Mouse (Mus musculus): Measurements from ENCODE around the gene Btbd7. TPM values are rescaled to one million over a fixed set of nuclear protein-coding genes. Genes with fewer than 3 reads are reported as not detected.

The Btbd7 gene
- polyA plus RNA-seq, 1 experiment from 2014 or later = 10.7 TPM

GRCm38 (mm10) chr12:102799528-102799927 is 78.7 kb downstream of the Btbd7 start:
- Histone ChIP-seq H3K4me1 (ENCODE audit: control insufficient read depth, insufficient read depth, low read length) (no peaks in the 10 kb centered on the region), H3K4me2 (ENCODE audit: low read depth, low read length) (no peak overlapping the region), H3K27me3 (ENCODE audit: control insufficient read depth, insufficient read depth, low read length) (no peaks in the 10 kb centered on the region), H3K9me3 (replicated peaks; ENCODE audit: control insufficient read depth, low read length) (no peaks in the 10 kb centered on the region), H3K9ac (ENCODE audit: low read length) (no peak overlapping the region), H3K36me3 (ENCODE audit: control insufficient read depth, insufficient read depth) (peaks cover 7% of the 10 kb centered on the region), H3K4me3 (ENCODE audit: low read length) (no peak overlapping the region), H3K27ac (ENCODE audit: low read length) (no peak overlapping the region)
- WGBS = 80% methylated on average over 2 of the region's 2 CpGs
- ATAC-seq (replicated peaks; ENCODE audit: extremely low read depth, insufficient read depth, low FRiP score) = no peak

GRCm38 (mm10) chr12:102787927-102788326 is 90.3 kb downstream of the Btbd7 start:
- Histone ChIP-seq H3K4me2 (ENCODE audit: low read depth, low read length) (no peak overlapping the region), H3K9ac (ENCODE audit: low read length) (no peak overlapping the region), H3K4me1 (ENCODE audit: control insufficient read depth, insufficient read depth, low read length) (no peaks in the 10 kb centered on the region), H3K9me3 (replicated peaks; ENCODE audit: control insufficient read depth, low read length) (no peaks in the 10 kb centered on the region), H3K27ac (ENCODE audit: low read length) (no peak overlapping the region), H3K36me3 (ENCODE audit: control insufficient read depth, insufficient read depth) (peaks cover 47% of the 10 kb centered on the region), H3K4me3 (ENCODE audit: low read length) (no peak overlapping the region), H3K27me3 (ENCODE audit: control insufficient read depth, insufficient read depth, low read length) (no peaks in the 10 kb centered on the region)
- 81% methylated on average over 7 of the region's 7 CpGs for WGBS
- 0 out of 2 replicates have a peak, but pooled peaks have one; percentile 60 for ATAC-seq (replicated peaks; ENCODE audit: extremely low read depth, insufficient read depth, low FRiP score)

GRCm38 (mm10) chr12:102785593-102785985 is 92.7 kb downstream of the Btbd7 start:
- Histone ChIP-seq H3K9ac (ENCODE audit: low read length) (no peak overlapping the region), H3K4me2 (ENCODE audit: low read depth, low read length) (no peak overlapping the region), H3K4me1 (ENCODE audit: control insufficient read depth, insufficient read depth, low read length) (no peaks in the 10 kb centered on the region), H3K36me3 (ENCODE audit: control insufficient read depth, insufficient read depth) (peaks cover 34% of the 10 kb centered on the region), H3K9me3 (replicated peaks; ENCODE audit: control insufficient read depth, low read length) (no peaks in the 10 kb centered on the region), H3K27me3 (ENCODE audit: control insufficient read depth, insufficient read depth, low read length) (no peaks in the 10 kb centered on the region), H3K27ac (ENCODE audit: low read length) (no peak overlapping the region), H3K4me3 (ENCODE audit: low read length) (no peak overlapping the region)
- ATAC-seq (replicated peaks; ENCODE audit: extremely low read depth, insufficient read depth, low FRiP score) = no peak
- 80% methylated on average over 5 of the region's 5 CpGs for WGBS

- peaks cover 29% of the 10 kb centered on the region for H3K36me3 ChIP-seq (ENCODE audit: control insufficient read depth, insufficient read depth)
- H3K27ac ChIP-seq (ENCODE audit: low read length) = no peak overlapping the region
- no peaks in the 10 kb centered on the region for H3K27me3 ChIP-seq (ENCODE audit: control insufficient read depth, insufficient read depth, low read length)
- WGBS = 87% methylated on average over 19 of the region's 19 CpGs
- H3K9me3 ChIP-seq (replicated peaks; ENCODE audit: control insufficient read depth, low read length) = no peaks in the 10 kb centered on the region
- H3K4me3 ChIP-seq (ENCODE audit: low read length) = no peak overlapping the region
- no peak overlapping the region for H3K9ac ChIP-seq (ENCODE audit: low read length)
- no peak overlapping the region for H3K4me2 ChIP-seq (ENCODE audit: low read depth, low read length)
- ATAC-seq (replicated peaks; ENCODE audit: extremely low read depth, insufficient read depth, low FRiP score) = no peak
- H3K4me1 ChIP-seq (ENCODE audit: control insufficient read depth, insufficient read depth, low read length) = no peaks in the 10 kb centered on the region
These were observed 93.2 kb downstream of the Btbd7 start for GRCm38 (mm10) chr12:102784899-102785592.

GRCm38 (mm10) chr12:102782841-102783240 is 95.4 kb downstream of the Btbd7 start:
- ATAC-seq (replicated peaks; ENCODE audit: extremely low read depth, insufficient read depth, low FRiP score) = no peak; the same call in 1 of the 2 replicates
- no peak overlapping the region for H3K9ac ChIP-seq (ENCODE audit: low read length)
- H3K36me3 ChIP-seq (ENCODE audit: control insufficient read depth, insufficient read depth) = peaks cover 21% of the 10 kb centered on the region

GRCm38 (mm10) chr12:102779452-102779851 is 98.8 kb downstream of the Btbd7 start:
- no peaks in the 10 kb centered on the region for H3K27me3 ChIP-seq (ENCODE audit: control insufficient read depth, insufficient read depth, low read length)
- H3K9me3 ChIP-seq (replicated peaks; ENCODE audit: control insufficient read depth, low read length) = no peaks in the 10 kb centered on the region
- no peak overlapping the region for H3K4me3 ChIP-seq (ENCODE audit: low read length)
- H3K4me1 ChIP-seq (ENCODE audit: control insufficient read depth, insufficient read depth, low read length) = no peaks in the 10 kb centered on the region
- H3K27ac ChIP-seq (ENCODE audit: low read length) = no peak overlapping the region
- no peak; the same call in 1 of the 2 replicates for ATAC-seq (replicated peaks; ENCODE audit: extremely low read depth, insufficient read depth, low FRiP score)
- H3K36me3 ChIP-seq (ENCODE audit: control insufficient read depth, insufficient read depth) = peaks cover 21% of the 10 kb centered on the region
- H3K4me2 ChIP-seq (ENCODE audit: low read depth, low read length) = no peak overlapping the region
- H3K9ac ChIP-seq (ENCODE audit: low read length) = no peak overlapping the region
- 46% methylated on average over 3 of the region's 3 CpGs for WGBS

More at GRCm38 (mm10) chr12:102782841-102783240, 95.4 kb downstream of the Btbd7 start:
- Histone ChIP-seq H3K27me3 (ENCODE audit: control insufficient read depth, insufficient read depth, low read length) (no peaks in the 10 kb centered on the region), H3K4me3 (ENCODE audit: low read length) (no peak overlapping the region), H3K4me1 (ENCODE audit: control insufficient read depth, insufficient read depth, low read length) (no peaks in the 10 kb centered on the region), H3K27ac (ENCODE audit: low read length) (no peak overlapping the region), H3K4me2 (ENCODE audit: low read depth, low read length) (no peak overlapping the region), H3K9me3 (replicated peaks; ENCODE audit: control insufficient read depth, low read length) (no peaks in the 10 kb centered on the region)
- 89% methylated on average over 5 of the region's 5 CpGs for WGBS

- Histone ChIP-seq H3K9me3 (replicated peaks; ENCODE audit: control insufficient read depth, low read length) (no peaks in the 10 kb centered on the region), H3K4me3 (ENCODE audit: low read length) (no peak overlapping the region), H3K4me1 (ENCODE audit: control insufficient read depth, insufficient read depth, low read length) (no peaks in the 10 kb centered on the region), H3K36me3 (ENCODE audit: control insufficient read depth, insufficient read depth) (peaks cover 30% of the 10 kb centered on the region), H3K27ac (ENCODE audit: low read length) (no peak overlapping the region), H3K4me2 (ENCODE audit: low read depth, low read length) (no peak overlapping the region), H3K9ac (ENCODE audit: low read length) (no peak overlapping the region), H3K27me3 (ENCODE audit: control insufficient read depth, insufficient read depth, low read length) (no peaks in the 10 kb centered on the region)
- no peak for ATAC-seq (replicated peaks; ENCODE audit: extremely low read depth, insufficient read depth, low FRiP score)
- 81% methylated on average over 5 of the region's 5 CpGs for WGBS
These were observed 100.1 kb downstream of the Btbd7 start for GRCm38 (mm10) chr12:102778151-102778550.

- Histone ChIP-seq H3K27ac (ENCODE audit: low read length) (no peak overlapping the region), H3K9ac (ENCODE audit: low read length) (no peak overlapping the region), H3K27me3 (ENCODE audit: control insufficient read depth, insufficient read depth, low read length) (no peaks in the 10 kb centered on the region), H3K9me3 (replicated peaks; ENCODE audit: control insufficient read depth, low read length) (0 out of 2 replicates have a peak, but pooled peaks cover 3% of the 10 kb centered on the region), H3K36me3 (ENCODE audit: control insufficient read depth, insufficient read depth) (peaks cover 41% of the 10 kb centered on the region), H3K4me3 (ENCODE audit: low read length) (no peak overlapping the region), H3K4me2 (ENCODE audit: low read depth, low read length) (no peak overlapping the region), H3K4me1 (ENCODE audit: control insufficient read depth, insufficient read depth, low read length) (no peaks in the 10 kb centered on the region)
- ATAC-seq (replicated peaks; ENCODE audit: extremely low read depth, insufficient read depth, low FRiP score) = no peak
- 91% methylated on average over 14 of the region's 14 CpGs for WGBS
These were observed 102.2 kb downstream of the Btbd7 start for GRCm38 (mm10) chr12:102776035-102776434.

GRCm38 (mm10) chr12:102772676-102773075 is 105.6 kb downstream of the Btbd7 start:
- Histone ChIP-seq H3K9me3 (replicated peaks; ENCODE audit: control insufficient read depth, low read length) (0 out of 2 replicates have a peak, but pooled peaks cover 3% of the 10 kb centered on the region), H3K27me3 (ENCODE audit: control insufficient read depth, insufficient read depth, low read length) (no peaks in the 10 kb centered on the region), H3K4me1 (ENCODE audit: control insufficient read depth, insufficient read depth, low read length) (no peaks in the 10 kb centered on the region), H3K36me3 (ENCODE audit: control insufficient read depth, insufficient read depth) (peaks cover 67% of the 10 kb centered on the region), H3K4me3 (ENCODE audit: low read length) (no peak overlapping the region), H3K9ac (ENCODE audit: low read length) (no peak overlapping the region), H3K4me2 (ENCODE audit: low read depth, low read length) (no peak overlapping the region), H3K27ac (ENCODE audit: low read length) (no peak overlapping the region)
- ATAC-seq (replicated peaks; ENCODE audit: extremely low read depth, insufficient read depth, low FRiP score) = no peak
- 92% methylated on average over 5 of the region's 5 CpGs for WGBS
